Mouse (Mus musculus): ENCODE data around the gene Pawr. TPM values are rescaled to one million over a fixed set of nuclear protein-coding genes. Genes with fewer than 3 reads are reported as not detected.
"Not testable (repeated sequence)": the region's sequence is repeated elsewhere in the genome, so short reads cannot be mapped to it uniquely, and the experiment has no call there.

The Pawr gene
- polyA plus RNA-seq, 1 experiment from 2014 or later: 5.6 TPM

GRCm38 (mm10) chr10:108338055-108338961, 6.4 kb downstream of the Pawr start:
- Histone ChIP-seq H3K4me2 (no peak overlapping the region), H3K9me3 (no peaks in the 10 kb centered on the region), H3K27me3 (peaks cover 6% of the 10 kb centered on the region; the same call in 1 of the 2 replicates), H3K9ac (replicated peaks) (no peak overlapping the region), H3K4me3 (replicated peaks) (no peak overlapping the region), H3K27ac (no peak overlapping the region), H3K36me3 (no peaks in the 10 kb centered on the region), H3K4me1 (replicated peaks) (no peaks in the 10 kb centered on the region)
- no peak for ATAC-seq (ENCODE audit: insufficient number of reproducible peaks, insufficient read depth, low FRiP score, low TSS enrichment, low read depth)
- WGBS: 90% methylated on average over 22 of the region's 22 CpGs

- Histone ChIP-seq H3K4me1 (replicated peaks) (no peaks in the 10 kb centered on the region), H3K9ac (replicated peaks) (no peak overlapping the region), H3K4me3 (replicated peaks) (no peak overlapping the region), H3K27me3 (no peaks in the 10 kb centered on the region), H3K36me3 (no peaks in the 10 kb centered on the region), H3K9me3 (no peaks in the 10 kb centered on the region), H3K27ac (no peak overlapping the region), H3K4me2 (no peak overlapping the region)
- ATAC-seq (ENCODE audit: insufficient number of reproducible peaks, insufficient read depth, low FRiP score, low TSS enrichment, low read depth): no peak
- WGBS: 82% methylated on average over 5 of the region's 5 CpGs
These were observed 7.2 kb downstream of the Pawr start for GRCm38 (mm10) chr10:108339118-108339517.

- Histone ChIP-seq H3K9me3 (no peaks in the 10 kb centered on the region), H3K9ac (replicated peaks) (no peak overlapping the region), H3K36me3 (no peaks in the 10 kb centered on the region), H3K4me2 (no peak overlapping the region), H3K27me3 (no peaks in the 10 kb centered on the region), H3K4me3 (replicated peaks) (no peak overlapping the region), H3K27ac (no peak overlapping the region), H3K4me1 (replicated peaks) (no peaks in the 10 kb centered on the region)
- ATAC-seq (ENCODE audit: insufficient number of reproducible peaks, insufficient read depth, low FRiP score, low TSS enrichment, low read depth): no peak
- 87% methylated on average over 4 of the region's 4 CpGs for WGBS
These were observed 8.0 kb downstream of the Pawr start for GRCm38 (mm10) chr10:108339872-108340271.

GRCm38 (mm10) chr10:108343734-108344133, 11.8 kb downstream of the Pawr start:
- ATAC-seq (ENCODE audit: insufficient number of reproducible peaks, insufficient read depth, low FRiP score, low TSS enrichment, low read depth): no peak
- Histone ChIP-seq H3K9ac (replicated peaks) (no peak overlapping the region), H3K36me3 (no peaks in the 10 kb centered on the region), H3K9me3 (0 out of 2 replicates have a peak, but pooled peaks cover 6% of the 10 kb centered on the region), H3K4me1 (replicated peaks) (no peaks in the 10 kb centered on the region), H3K4me2 (no peak overlapping the region), H3K27ac (no peak overlapping the region), H3K4me3 (replicated peaks) (no peak overlapping the region), H3K27me3 (no peaks in the 10 kb centered on the region)

GRCm38 (mm10) chr10:108345123-108345522, 13.2 kb downstream of the Pawr start:
- Histone ChIP-seq H3K4me2 (no peak overlapping the region), H3K27me3 (no peaks in the 10 kb centered on the region), H3K9ac (replicated peaks) (no peak overlapping the region), H3K4me3 (replicated peaks) (no peak overlapping the region), H3K27ac (no peak overlapping the region), H3K36me3 (no peaks in the 10 kb centered on the region), H3K4me1 (replicated peaks) (peaks cover 6% of the 10 kb centered on the region), H3K9me3 (0 out of 2 replicates have a peak, but pooled peaks cover 6% of the 10 kb centered on the region)
- ATAC-seq (ENCODE audit: insufficient number of reproducible peaks, insufficient read depth, low FRiP score, low TSS enrichment, low read depth): no peak
- 95% methylated on average over 9 of the region's 9 CpGs for WGBS

- not testable (repeated sequence) for ATAC-seq (ENCODE audit: insufficient number of reproducible peaks, insufficient read depth, low FRiP score, low TSS enrichment, low read depth); H3K9me3 ChIP-seq; H3K4me3 ChIP-seq (replicated peaks); H3K27ac ChIP-seq; H3K36me3 ChIP-seq; H3K27me3 ChIP-seq; H3K4me2 ChIP-seq; H3K9ac ChIP-seq (replicated peaks)
- WGBS: 92% methylated on average over 4 of the region's 4 CpGs
- peaks cover 12% of the 10 kb centered on the region for H3K4me1 ChIP-seq (replicated peaks)
These were observed 14.4 kb downstream of the Pawr start for GRCm38 (mm10) chr10:108346301-108346700.

GRCm38 (mm10) chr10:108350125-108351070, 18.5 kb downstream of the Pawr start:
- Histone ChIP-seq H3K27ac (no peak overlapping the region), H3K4me3 (replicated peaks) (no peak overlapping the region), H3K4me2 (no peak overlapping the region), H3K9ac (replicated peaks) (no peak overlapping the region), H3K4me1 (replicated peaks) (peaks cover 12% of the 10 kb centered on the region), H3K27me3 (no peaks in the 10 kb centered on the region), H3K36me3 (no peaks in the 10 kb centered on the region), H3K9me3 (0 out of 2 replicates have a peak, but pooled peaks cover 6% of the 10 kb centered on the region)
- 0 out of 2 replicates have a peak, but pooled peaks have one; percentile 68 for ATAC-seq (ENCODE audit: insufficient number of reproducible peaks, insufficient read depth, low FRiP score, low TSS enrichment, low read depth)
- 48% methylated on average over 9 of the region's 9 CpGs for WGBS

- H3K4me2 ChIP-seq: no peak overlapping the region
- no peak for ATAC-seq (ENCODE audit: insufficient number of reproducible peaks, insufficient read depth, low FRiP score, low TSS enrichment, low read depth)
- H3K4me1 ChIP-seq (replicated peaks): peaks cover 12% of the 10 kb centered on the region
- no peak overlapping the region for H3K9ac ChIP-seq (replicated peaks)
- H3K36me3 ChIP-seq: no peaks in the 10 kb centered on the region
- WGBS: 78% methylated on average over 10 of the region's 10 CpGs
- H3K9me3 ChIP-seq: no peaks in the 10 kb centered on the region
- no peak overlapping the region for H3K27ac ChIP-seq
- H3K27me3 ChIP-seq: no peaks in the 10 kb centered on the region
- no peak overlapping the region for H3K4me3 ChIP-seq (replicated peaks)
These were observed 21.0 kb downstream of the Pawr start for GRCm38 (mm10) chr10:108352944-108353343.

- H3K36me3 ChIP-seq: no peaks in the 10 kb centered on the region
- 0 out of 2 replicates have a peak, but pooled peaks cover 5% of the 10 kb centered on the region for H3K4me1 ChIP-seq (replicated peaks)
- no peak overlapping the region for H3K27ac ChIP-seq
- H3K4me3 ChIP-seq (replicated peaks): no peak overlapping the region
- no peak overlapping the region for H3K9ac ChIP-seq (replicated peaks)
- H3K9me3 ChIP-seq: no peaks in the 10 kb centered on the region
- ATAC-seq (ENCODE audit: insufficient number of reproducible peaks, insufficient read depth, low FRiP score, low TSS enrichment, low read depth): no peak
- no peaks in the 10 kb centered on the region for H3K27me3 ChIP-seq
- no peak overlapping the region for H3K4me2 ChIP-seq
- WGBS: 63% methylated on average over 10 of the region's 10 CpGs
These were observed 22.9 kb downstream of the Pawr start for GRCm38 (mm10) chr10:108354726-108355391.

GRCm38 (mm10) chr10:108355392-108355775, 23.5 kb downstream of the Pawr start:
- WGBS: 98% methylated on average over 3 of the region's 3 CpGs

More at GRCm38 (mm10) chr10:108355392-108355775, 23.5 kb downstream of the Pawr start:
- ATAC-seq (ENCODE audit: insufficient number of reproducible peaks, insufficient read depth, low FRiP score, low TSS enrichment, low read depth): no peak
- Histone ChIP-seq H3K4me2 (no peak overlapping the region), H3K9me3 (no peaks in the 10 kb centered on the region), H3K36me3 (no peaks in the 10 kb centered on the region), H3K27me3 (no peaks in the 10 kb centered on the region), H3K4me1 (replicated peaks) (0 out of 2 replicates have a peak, but pooled peaks cover 4% of the 10 kb centered on the region), H3K27ac (no peak overlapping the region), H3K9ac (replicated peaks) (no peak overlapping the region), H3K4me3 (replicated peaks) (no peak overlapping the region)

Measured in limb, embryonic 12.5 days (tissue).